Mouse (Mus musculus) thymus, postnatal 10 days (tissue): ENCODE data around the gene Cfap69.
A peak's percentile ranks its signal among the peaks of the same experiment; 100 is the strongest.

ENCODE experiments used
- DNase-seq, 2 experiments: peaks; one replicate each; pipeline ENCODE4 v3.0.0; 2021; ENCODE audit warnings: low spot score in 2 of 2

The Cfap69 gene

GRCm38 (mm10) chr5:5657932-5658331 is 6.1 kb downstream of the Cfap69 start:
- no peak for DNase-seq

GRCm38 (mm10) chr5:5648817-5649569 is 15.0 kb downstream of the Cfap69 start:
- no peak for DNase-seq

DNA sequence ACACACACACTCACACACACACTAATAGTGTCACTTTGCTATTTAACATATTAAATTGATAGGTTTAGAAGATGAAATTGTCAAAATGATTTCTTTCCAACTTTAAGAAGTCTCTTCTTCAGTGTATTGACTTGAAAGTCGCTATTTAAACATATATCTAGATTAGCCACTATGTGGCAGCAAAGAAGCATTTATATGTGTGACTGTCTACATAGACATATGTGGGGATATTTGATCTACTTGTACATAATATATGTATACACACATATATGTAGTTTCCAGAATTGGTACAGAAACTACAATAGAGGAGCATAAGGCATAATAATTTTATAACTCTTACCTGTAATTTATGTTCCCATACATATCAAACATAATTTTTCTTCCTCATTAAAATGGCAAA is 17.9 kb downstream of the Cfap69 start:
- DNase-seq = no peak

- no peak for DNase-seq
These were observed 25.5 kb downstream of the Cfap69 start for GRCm38 (mm10) chr5:5638496-5638895.

- DNase-seq = no peak
These were observed 38.5 kb downstream of the Cfap69 start for GRCm38 (mm10) chr5:5625491-5625890.

- no peak for DNase-seq
These were observed 45.7 kb downstream of the Cfap69 start for GRCm38 (mm10) chr5:5618329-5618728.

GRCm38 (mm10) chr5:5610540-5610939 is 53.5 kb downstream of the Cfap69 start:
- DNase-seq = no peak

GRCm38 (mm10) chr5:5587686-5588085 is 76.4 kb downstream of the Cfap69 start:
- no peak for DNase-seq

GRCm38 (mm10) chr5:5573749-5574317 is 90.2 kb downstream of the Cfap69 start, which contains the start of gene Gm8773:
Gene Gm8773 (plus strand): TSS chr5:5573799.
- no peak for DNase-seq

GRCm38 (mm10) chr5:5562435-5562834 is 101.6 kb downstream of the Cfap69 start:
- no peak for DNase-seq

GRCm38 (mm10) chr5:5561041-5561706 is 102.9 kb downstream of the Cfap69 start:
- DNase-seq = no peak

GRCm38 (mm10) chr5:5559798-5560197 is 104.2 kb downstream of the Cfap69 start:
- no peak for DNase-seq

DNA sequence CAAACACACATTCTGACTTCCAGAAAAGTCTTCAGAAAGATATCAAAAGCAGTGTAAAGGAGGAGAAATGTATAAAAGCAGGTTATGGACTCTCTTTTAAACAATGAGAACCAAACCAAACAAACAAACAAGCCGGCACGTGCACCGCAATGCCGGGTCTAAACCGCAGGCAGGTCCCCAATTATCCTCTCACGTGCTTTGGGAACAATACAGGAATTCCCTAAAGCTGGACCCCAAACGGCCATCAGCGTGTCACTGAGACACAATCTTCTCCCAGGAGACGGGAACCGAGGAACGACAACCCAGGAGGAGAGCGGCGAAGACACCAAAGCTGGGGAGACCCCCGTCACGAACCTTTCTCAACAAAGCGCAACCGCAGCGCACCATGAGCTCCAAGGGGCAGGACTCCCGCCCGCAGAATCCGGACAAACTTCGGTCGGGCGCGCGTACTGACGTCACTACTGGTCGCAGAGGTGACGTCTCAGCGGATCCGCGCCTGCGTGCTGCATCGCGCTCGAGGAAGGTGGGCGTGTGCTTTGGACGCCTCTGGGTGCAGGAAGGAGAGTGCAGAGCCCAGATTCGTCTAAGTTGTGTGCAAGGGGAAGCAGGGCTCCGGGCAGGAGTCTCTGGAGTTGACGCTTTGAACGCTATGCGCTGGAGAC is 104.8 kb downstream of the Cfap69 start, which contains the start of gene Gtpbp10:
Gene Gtpbp10 (minus strand): TSS at position 460 of the 662 bp plus-strand sequence.
- DNase-seq = peak; percentile 83 to 86

DNA sequence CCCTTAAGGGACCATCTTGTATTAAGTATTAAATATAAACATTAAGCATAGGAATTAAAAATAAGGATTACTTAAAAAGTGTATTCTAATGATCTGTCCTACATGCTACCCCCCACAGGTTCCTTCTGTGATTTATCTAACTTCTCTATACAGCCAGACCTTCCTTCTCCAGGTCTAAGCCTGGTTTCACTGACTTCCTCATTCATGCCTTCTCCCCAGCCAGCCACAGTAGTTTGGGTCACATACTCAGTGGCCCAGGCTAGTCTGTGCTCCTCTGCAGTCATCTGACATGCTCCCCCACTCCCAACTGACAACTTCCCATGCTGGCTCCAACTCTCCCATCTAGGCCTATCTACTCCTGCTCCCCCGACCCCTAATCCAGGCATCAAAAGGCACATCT is 112.9 kb downstream of the Cfap69 start:
- no peak for DNase-seq

- no peak for DNase-seq
These were observed 123.7 kb downstream of the Cfap69 start for GRCm38 (mm10) chr5:5540385-5540784.

DNA sequence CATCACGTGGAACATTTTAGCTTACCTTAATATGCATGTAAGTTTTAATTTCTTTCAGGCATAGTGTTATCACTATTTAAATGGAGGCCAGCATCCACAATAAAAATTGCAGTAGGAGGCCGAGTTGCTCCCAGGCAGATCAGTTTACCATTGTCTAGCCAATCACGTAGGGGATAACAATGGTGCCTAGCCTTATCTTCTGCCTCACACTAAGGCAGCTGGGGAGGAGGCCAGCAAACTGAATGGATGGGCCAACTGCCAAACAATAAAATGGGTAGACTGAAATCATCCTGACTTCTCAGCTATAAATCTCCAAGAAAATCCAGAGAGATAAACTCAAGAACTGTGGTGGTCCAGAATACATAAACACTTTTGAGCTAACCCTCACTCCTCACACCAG is 124.3 kb downstream of the Cfap69 start:
- DNase-seq = no peak

GRCm38 (mm10) chr5:5536131-5536530 is 127.9 kb downstream of the Cfap69 start:
- no peak for DNase-seq

DNA sequence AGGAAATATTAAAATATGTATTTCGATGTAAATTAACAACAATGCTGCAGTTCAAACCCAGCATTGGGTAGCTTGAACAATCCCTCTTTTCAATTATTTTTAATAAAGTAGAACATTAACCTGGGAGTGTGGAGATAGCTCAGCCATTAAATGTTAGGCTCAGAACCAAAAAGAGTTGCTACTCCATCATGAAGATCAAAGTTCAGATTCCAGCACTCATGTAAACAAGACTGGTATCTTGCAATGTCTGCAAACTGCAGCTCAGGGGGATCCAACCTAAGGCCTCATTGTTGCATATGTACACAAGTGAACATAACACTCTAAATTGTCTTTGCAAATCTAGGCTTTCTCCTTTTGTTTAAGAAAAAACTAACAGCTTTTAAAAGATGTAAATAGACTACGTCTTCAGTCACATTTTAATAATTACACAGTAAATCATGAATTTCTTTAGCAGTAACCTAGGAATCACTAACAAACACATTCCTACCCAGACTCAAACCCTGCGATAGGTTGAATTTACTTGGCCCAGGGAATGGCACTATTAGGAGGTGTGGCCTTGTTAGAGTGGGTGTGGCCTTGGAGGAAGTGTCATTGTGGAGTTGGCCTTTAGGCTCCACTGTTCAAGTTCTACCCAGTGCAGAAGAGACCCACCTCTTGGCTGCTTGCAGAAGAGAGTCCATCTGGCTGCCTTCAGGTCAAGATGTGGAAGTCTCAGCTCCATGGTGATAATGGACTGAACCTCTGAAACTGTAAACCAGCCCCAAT is 130.2 kb downstream of the Cfap69 start:
- DNase-seq = no peak
